Mouse (Mus musculus) kidney, adult 2 months (tissue): ENCODE results near the gene Lcn6. TPM values are rescaled to one million over a fixed set of nuclear protein-coding genes. Genes with fewer than 3 reads are reported as not detected.
"Not testable (repeated sequence)": the region's sequence is repeated elsewhere in the genome, so short reads cannot be mapped to it uniquely, and the experiment has no call there.

Source experiments
- DNase-seq: peaks from one replicate; pipeline ENCODE4 v3.0.0; 2021
- H3K27ac ChIP-seq: fragments of 200-500 bp; 2 replicates; pipeline ENCODE4 v1.5.1; 2012; ENCODE audit warnings: low read depth, low read length, control low read depth, inconsistent platforms; ENCODE audit not compliant: insufficient read depth
- H3K27me3 ChIP-seq: fragments of 200-500 bp; replicated peaks from 2 replicates; pipeline ENCODE4 v1.6.1; 2012; ENCODE audit warnings: mild to moderate bottlenecking, moderate library complexity, low read length, inconsistent platforms; ENCODE audit not compliant: control insufficient read depth, insufficient read depth
- H3K36me3 ChIP-seq: fragments of 200-500 bp; 2 replicates; pipeline ENCODE4 v1.6.1; 2012; ENCODE audit warnings: mild to moderate bottlenecking, moderate library complexity, low read length, inconsistent platforms; ENCODE audit not compliant: control insufficient read depth, insufficient read depth
- H3K4me1 ChIP-seq: fragments of 200-500 bp; 2 replicates; pipeline ENCODE4 v1.6.1; 2011; ENCODE audit warnings: low read length; ENCODE audit not compliant: control insufficient read depth, insufficient read depth
- H3K4me3 ChIP-seq: fragments of 200-500 bp; 2 replicates; pipeline ENCODE4 v1.5.1; 2011; ENCODE audit warnings: mild to moderate bottlenecking, low read depth, low read length, control low read depth; ENCODE audit not compliant: insufficient read depth
- CTCF ChIP-seq: fragments of 200-500 bp; conservative IDR thresholded peaks from 2 replicates; pipeline ENCODE4 v1.5.1; 2011; ENCODE audit warnings: low read depth, mild to moderate bottlenecking, control low read depth, low read length, moderate library complexity, mixed read lengths; ENCODE audit not compliant: insufficient read depth, insufficient read length
- POLR2A ChIP-seq: fragments of 200-500 bp; IDR thresholded peaks from one replicate; pipeline ENCODE4 v1.6.1; 2011; ENCODE audit warnings: low read depth, low read length, control low read depth
- WGBS: fragments of 180-500 bp; shearing (Covaris S2); methylation state at CpG from one replicate; pipeline ENCODE4 v1.1.7; 2018; 5-methylcytosine and 5-hydroxymethylcytosine counted together
- polyA plus RNA-seq: library from polyadenylated mRNA; depleted of rRNA; stranded (reverse); fragments of >200 nt; gene quantifications from 2 replicates; pipeline ENCODE4 v1.2.3, GENCODE M21; 2012; rRNA removed

Lcn6 gene
- polyA plus RNA-seq, 1 experiment = not detected

DNA sequence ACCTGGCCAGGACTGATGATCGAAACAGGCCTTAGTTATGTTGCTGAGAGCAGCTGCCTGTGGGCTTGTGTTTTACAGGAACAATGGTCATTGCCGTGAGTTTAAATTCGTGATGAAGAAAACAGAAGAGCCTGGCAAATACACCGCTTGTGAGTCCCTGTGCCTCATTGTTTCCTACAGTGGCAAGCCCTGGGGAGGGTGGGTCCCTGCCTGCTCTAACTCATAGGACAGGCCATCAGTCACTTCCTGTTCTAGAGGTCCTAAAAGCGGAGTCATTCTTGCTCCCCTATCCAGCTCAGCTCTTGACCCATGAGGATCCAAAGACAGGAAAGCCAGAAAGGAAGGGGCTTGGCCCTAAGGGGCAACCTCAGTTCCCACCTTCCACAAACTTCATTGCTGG is 24.4 kb downstream of the Lcn6 start:
- WGBS = 76% methylated on average over 5 of the region's 5 CpGs

GRCm38 (mm10) chr2:25703706-25704105 is 27.1 kb downstream of the Lcn6 start:
- TF ChIP-seq CTCF (no peak), POLR2A (no peak)
- H3K27ac ChIP-seq = no peak overlapping the region
- 67% methylated on average over 4 of the region's 4 CpGs for WGBS
- no peaks in the 10 kb centered on the region for H3K4me1 ChIP-seq
- H3K27me3 ChIP-seq = no peaks in the 10 kb centered on the region
- no peaks in the 10 kb centered on the region for H3K36me3 ChIP-seq
- no peak overlapping the region for H3K4me3 ChIP-seq
- DNase-seq = no peak

More for the DNA sequence above, 24.4 kb downstream of the Lcn6 start:
- Histone ChIP-seq H3K4me1 (no peaks in the 10 kb centered on the region), H3K27me3 (no peaks in the 10 kb centered on the region), H3K27ac (no peak overlapping the region), H3K36me3 (no peaks in the 10 kb centered on the region), H3K4me3 (no peak overlapping the region)
- TF ChIP-seq POLR2A (no peak), CTCF (no peak)
- no peak for DNase-seq

- TF ChIP-seq POLR2A (no peak), CTCF (peak; percentile 65)
- Histone ChIP-seq H3K27me3 (no peaks in the 10 kb centered on the region), H3K4me3 (peak within 1 kb of the TSS; percentile 81), H3K36me3 (no peaks in the 10 kb centered on the region), H3K4me1 (no peaks in the 10 kb centered on the region), H3K27ac (no peak within 1 kb of the TSS)
- peak; percentile 73 for DNase-seq
- WGBS = under 1% methylated on average over 78 of the region's 78 CpGs
Measured at GRCm38 (mm10) chr2:25706643-25707481, 30.3 kb downstream of the Lcn6 start, which contains the start of gene Bmyc. Bmyc (plus strand) TSS chr2:25706739.

GRCm38 (mm10) chr2:25708121-25708520 is 31.5 kb downstream of the Lcn6 start:
- H3K27ac ChIP-seq = no peak overlapping the region
- H3K36me3 ChIP-seq = no peaks in the 10 kb centered on the region
- WGBS = 85% methylated on average over 2 of the region's 2 CpGs
- no peak overlapping the region for H3K4me3 ChIP-seq
- no peaks in the 10 kb centered on the region for H3K4me1 ChIP-seq
- no peak for TF ChIP-seq POLR2A
- TF ChIP-seq CTCF = no peak; the same call in 1 of the 2 replicates
- peak; percentile 35 for DNase-seq
- no peaks in the 10 kb centered on the region for H3K27me3 ChIP-seq

GRCm38 (mm10) chr2:25709056-25709455 is 32.5 kb downstream of the Lcn6 start:
- not testable (repeated sequence) for H3K27me3 ChIP-seq, DNase-seq, H3K4me1 ChIP-seq, H3K27ac ChIP-seq, H3K4me3 ChIP-seq, H3K36me3 ChIP-seq
- WGBS = 100% methylated on average over 1 of the region's 1 CpGs

DNA sequence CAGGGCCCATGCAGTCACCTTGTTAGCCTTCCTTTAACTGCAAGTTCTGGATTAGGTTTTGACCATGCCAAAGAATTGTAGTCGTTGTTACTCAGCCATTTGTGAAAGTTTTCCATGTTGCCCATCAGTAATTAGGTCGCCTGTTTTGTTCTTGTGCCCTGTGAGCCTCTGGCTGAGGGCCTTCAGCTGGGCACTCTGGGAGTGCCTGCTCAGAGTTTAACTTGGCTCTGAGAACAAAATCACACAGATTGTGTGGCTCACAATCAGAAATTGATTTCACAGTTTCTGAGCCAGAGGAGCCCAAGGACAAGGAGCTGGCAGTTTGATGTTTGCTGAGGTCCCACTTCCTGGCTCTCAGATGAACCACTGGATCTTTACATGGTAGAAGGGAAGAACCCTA is 33.2 kb downstream of the Lcn6 start:
- not testable (repeated sequence) for H3K27ac ChIP-seq, H3K4me1 ChIP-seq, H3K36me3 ChIP-seq, DNase-seq, H3K4me3 ChIP-seq, H3K27me3 ChIP-seq
- WGBS = 63% methylated on average over 2 of the region's 2 CpGs

GRCm38 (mm10) chr2:25711641-25712040 is 35.1 kb downstream of the Lcn6 start:
- DNase-seq, H3K27ac ChIP-seq, H3K36me3 ChIP-seq, H3K27me3 ChIP-seq, H3K4me1 ChIP-seq, H3K4me3 ChIP-seq: not testable (repeated sequence)
- WGBS = 26% methylated on average over 3 of the region's 3 CpGs

- Histone ChIP-seq H3K27ac (no peak overlapping the region), H3K4me3 (no peak overlapping the region), H3K36me3 (no peaks in the 10 kb centered on the region), H3K4me1 (no peaks in the 10 kb centered on the region), H3K27me3 (no peaks in the 10 kb centered on the region)
- TF ChIP-seq CTCF (no peak), POLR2A (no peak)
- no peak for DNase-seq
Measured at GRCm38 (mm10) chr2:25717222-25717621, 40.6 kb downstream of the Lcn6 start.

Other genes with a start within 250 kb of the Lcn6 start
- gene Abca2, start 248.1 kb upstream of the Lcn6 start, polyA plus RNA-seq = 51.0 and 64.0 TPM in 2 replicates
- gene Clic3, start 219.9 kb upstream of the Lcn6 start, polyA plus RNA-seq = 104 and 130 TPM in 2 replicates
- gene Paxx, start 215.7 kb upstream of the Lcn6 start, polyA plus RNA-seq = 49.0 and 53.2 TPM in 2 replicates
- 47.2 and 51.6 TPM in 2 replicates for gene Ptgds, start 206.7 kb upstream of the Lcn6 start, polyA plus RNA-seq
- gene Lcn12, start 182.9 kb upstream of the Lcn6 start, polyA plus RNA-seq = 0.18 TPM in 1 of 2 replicates, not detected in the other
- gene Fbxw5, start 176.0 kb upstream of the Lcn6 start, polyA plus RNA-seq = 39.6 and 48.4 TPM in 2 replicates
- gene C8g, start 175.1 kb upstream of the Lcn6 start, polyA plus RNA-seq = 20.6 and 22.0 TPM in 2 replicates
- gene Traf2, start 129.8 kb upstream of the Lcn6 start, polyA plus RNA-seq = 14.8 and 15.3 TPM in 2 replicates
- 195 and 198 TPM in 2 replicates for gene Edf1, start 118.9 kb upstream of the Lcn6 start, polyA plus RNA-seq
- 1.3 and 2.3 TPM in 2 replicates for gene Mamdc4, start 101.9 kb upstream of the Lcn6 start, polyA plus RNA-seq
- gene Phpt1, start 101.6 kb upstream of the Lcn6 start, polyA plus RNA-seq = 74.9 and 92.3 TPM in 2 replicates
- 0.36 and 0.62 TPM in 2 replicates for gene Ajm1, start 95.0 kb upstream of the Lcn6 start, polyA plus RNA-seq
- 53.8 and 58.9 TPM in 2 replicates for gene Rabl6, start 68.3 kb upstream of the Lcn6 start, polyA plus RNA-seq
- 0.03 TPM in 1 of 2 replicates, not detected in the other for gene Ccdc183, start 59.1 kb upstream of the Lcn6 start, polyA plus RNA-seq
- 37.7 and 43.2 TPM in 2 replicates for gene Tmem141, start 54.8 kb upstream of the Lcn6 start, polyA plus RNA-seq
- gene Fcna, start 48.8 kb upstream of the Lcn6 start, polyA plus RNA-seq = 1.7 and 3.4 TPM in 2 replicates
- not detected in 2 replicates for gene Lcn8, start 23.7 kb upstream of the Lcn6 start, polyA plus RNA-seq
- gene Lcn5, start 18.8 kb upstream of the Lcn6 start, polyA plus RNA-seq = not detected in 2 replicates
- not detected in 2 replicates for gene Lcn10, start 5.9 kb downstream of the Lcn6 start, polyA plus RNA-seq
- not detected in 2 replicates for gene Obp2a, start 23.3 kb downstream of the Lcn6 start, polyA plus RNA-seq
- gene Bmyc, start 30.0 kb downstream of the Lcn6 start, polyA plus RNA-seq = 14.0 and 14.2 TPM in 2 replicates
- not detected in 2 replicates for gene Obp2b, start 60.2 kb downstream of the Lcn6 start, polyA plus RNA-seq
- gene Lcn3, start 88.8 kb downstream of the Lcn6 start, polyA plus RNA-seq = not detected in 2 replicates
- not detected in 2 replicates for gene Lcn11, start 100.2 kb downstream of the Lcn6 start, polyA plus RNA-seq
- not detected in 2 replicates for gene Gm13539, start 105.5 kb downstream of the Lcn6 start, polyA plus RNA-seq
- gene Glt6d1, start 139.1 kb downstream of the Lcn6 start, polyA plus RNA-seq = not detected in 2 replicates
- not detected in 2 replicates for gene Lcn9, start 146.4 kb downstream of the Lcn6 start, polyA plus RNA-seq
- gene Sohlh1, start 170.5 kb downstream of the Lcn6 start, polyA plus RNA-seq = 0.06 TPM in 1 of 2 replicates, not detected in the other
- 36.1 and 47.1 TPM in 2 replicates for gene Kcnt1, start 186.9 kb downstream of the Lcn6 start, polyA plus RNA-seq